Mouse (Mus musculus): ENCODE measurements at regions not wholly inside any gene's neighbourhood (a gene's known extent, or its start where the extent isn't known, plus 50 kb on each side); places are given as distances from the start of the nearest gene placed in this dataset.

DNA sequence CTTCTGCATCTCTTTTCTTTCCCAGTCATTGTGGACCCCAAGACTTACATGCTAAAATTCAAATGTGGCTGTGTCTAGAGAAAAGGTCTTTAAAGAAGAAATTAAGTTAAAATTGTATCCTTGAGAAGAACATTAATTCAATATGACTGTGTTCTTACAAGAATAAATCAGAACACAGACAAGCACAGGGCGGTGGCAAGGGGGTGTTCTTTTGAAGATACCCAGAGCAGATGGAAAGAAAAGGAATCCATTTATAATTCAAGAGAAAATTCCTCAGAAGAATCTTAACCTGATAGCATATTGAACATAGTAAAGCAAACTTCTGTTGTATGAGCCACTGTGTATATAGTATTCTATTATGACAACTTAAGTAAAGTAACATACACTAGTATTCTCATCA lies 436.7 kb downstream of the Psat1 start:
- no peak overlapping the region for H3K4me2 ChIP-seq (replicated peaks)
- no peaks in the 10 kb centered on the region for H3K4me1 ChIP-seq (replicated peaks)
- no peaks in the 10 kb centered on the region for H3K9me3 ChIP-seq
- H3K9ac ChIP-seq (replicated peaks): no peak overlapping the region
- H3K4me3 ChIP-seq (replicated peaks): no peak overlapping the region
- no peak overlapping the region for H3K27ac ChIP-seq
- no peaks in the 10 kb centered on the region for H3K27me3 ChIP-seq
- WGBS: 92% methylated on average over 1 of the region's 1 CpGs
- no peak for ATAC-seq
- no peaks in the 10 kb centered on the region for H3K36me3 ChIP-seq

DNA sequence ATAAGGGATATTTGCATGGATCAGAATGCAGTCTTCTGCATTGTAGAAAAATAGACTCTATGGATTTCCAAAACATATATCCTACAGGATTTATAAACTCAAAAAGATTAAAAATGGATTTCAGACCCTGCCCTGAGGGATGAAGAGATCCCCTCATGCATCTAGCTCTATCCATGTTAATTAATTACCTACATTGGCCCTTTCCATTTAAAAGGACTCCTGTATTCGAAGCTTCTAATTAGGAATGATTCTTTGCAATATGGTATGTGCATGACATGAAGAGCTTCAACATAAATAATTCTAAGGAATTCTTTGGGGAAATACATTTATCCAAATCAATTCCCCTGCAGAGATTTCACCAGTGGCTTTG lies 444.2 kb downstream of the Psat1 start:
- H3K4me3 ChIP-seq (replicated peaks): no peak overlapping the region
- no peaks in the 10 kb centered on the region for H3K9me3 ChIP-seq
- peaks cover 13% of the 10 kb centered on the region for H3K4me1 ChIP-seq (replicated peaks)
- H3K9ac ChIP-seq (replicated peaks): no peak overlapping the region
- no peak overlapping the region for H3K4me2 ChIP-seq (replicated peaks)
- no peak for ATAC-seq
- WGBS: 59% methylated on average over 1 of the region's 1 CpGs
- H3K36me3 ChIP-seq: no peaks in the 10 kb centered on the region
- H3K27ac ChIP-seq: no peak overlapping the region
- H3K27me3 ChIP-seq: no peaks in the 10 kb centered on the region

DNA sequence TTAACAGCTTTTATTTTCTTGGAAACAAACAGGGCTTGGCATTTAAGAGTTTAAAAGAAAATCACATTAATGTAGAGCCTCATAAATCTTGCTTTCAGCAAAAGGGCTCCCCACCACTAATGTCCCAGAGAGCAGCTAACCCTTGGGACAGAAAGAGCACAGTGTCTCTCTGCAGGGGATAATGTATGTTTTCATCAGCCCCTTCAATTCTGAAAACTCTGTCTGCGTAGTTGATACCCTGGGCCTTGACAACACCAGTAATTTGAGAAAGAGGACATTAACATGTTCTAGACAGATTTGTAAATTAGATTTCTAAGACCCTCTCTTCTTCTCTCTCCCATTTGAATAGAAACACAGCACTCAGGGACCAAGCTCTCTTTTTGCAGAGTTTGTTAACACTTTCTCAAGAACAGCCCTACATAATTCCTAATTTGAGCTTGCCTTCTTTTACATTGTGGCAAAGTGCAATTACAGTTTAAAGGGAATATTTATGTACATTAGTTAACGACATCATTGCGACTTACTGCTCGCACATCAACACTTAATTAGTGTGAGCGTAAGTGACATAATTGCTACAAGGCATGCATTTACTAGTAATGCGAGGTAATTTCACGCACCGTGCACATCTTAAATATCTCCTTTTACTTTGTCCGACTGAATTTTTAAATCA lies 444.7 kb downstream of the Psat1 start:
- Histone ChIP-seq H3K27ac (no peak overlapping the region), H3K4me3 (replicated peaks) (no peak overlapping the region), H3K36me3 (no peaks in the 10 kb centered on the region), H3K27me3 (no peaks in the 10 kb centered on the region), H3K4me2 (replicated peaks) (no peak overlapping the region), H3K9ac (replicated peaks) (no peak overlapping the region), H3K9me3 (no peaks in the 10 kb centered on the region), H3K4me1 (replicated peaks) (peaks cover 13% of the 10 kb centered on the region)
- 43% methylated on average over 9 of the region's 9 CpGs for WGBS
- no peak for ATAC-seq

DNA sequence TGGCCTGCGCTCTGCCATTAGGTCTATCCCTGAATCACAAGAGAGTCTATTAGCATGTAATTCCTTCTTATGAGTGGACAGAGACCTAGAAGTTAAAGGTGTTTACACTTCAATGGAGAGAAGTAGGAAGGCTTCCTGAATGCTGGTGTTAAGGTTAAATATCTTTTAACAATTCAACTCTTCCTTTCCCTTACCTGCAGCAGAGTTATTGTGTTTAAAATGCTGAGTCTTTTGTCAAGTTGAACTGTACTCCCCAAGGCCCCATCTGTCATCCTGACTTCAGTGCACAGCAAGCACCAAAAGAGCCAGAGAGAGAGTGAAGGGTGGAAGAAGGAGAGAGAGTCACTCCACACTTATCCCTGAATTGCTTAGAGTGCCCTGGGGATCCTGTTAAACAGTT lies 451.6 kb downstream of the Psat1 start:
- 80% methylated on average over 1 of the region's 1 CpGs for WGBS
- H3K9me3 ChIP-seq: no peaks in the 10 kb centered on the region
- H3K9ac ChIP-seq (replicated peaks): no peak overlapping the region
- H3K4me3 ChIP-seq (replicated peaks): no peak overlapping the region
- no peak overlapping the region for H3K4me2 ChIP-seq (replicated peaks)
- no peaks in the 10 kb centered on the region for H3K27me3 ChIP-seq
- no peaks in the 10 kb centered on the region for H3K36me3 ChIP-seq
- no peaks in the 10 kb centered on the region for H3K4me1 ChIP-seq (replicated peaks)
- ATAC-seq: no peak
- no peak overlapping the region for H3K27ac ChIP-seq

DNA sequence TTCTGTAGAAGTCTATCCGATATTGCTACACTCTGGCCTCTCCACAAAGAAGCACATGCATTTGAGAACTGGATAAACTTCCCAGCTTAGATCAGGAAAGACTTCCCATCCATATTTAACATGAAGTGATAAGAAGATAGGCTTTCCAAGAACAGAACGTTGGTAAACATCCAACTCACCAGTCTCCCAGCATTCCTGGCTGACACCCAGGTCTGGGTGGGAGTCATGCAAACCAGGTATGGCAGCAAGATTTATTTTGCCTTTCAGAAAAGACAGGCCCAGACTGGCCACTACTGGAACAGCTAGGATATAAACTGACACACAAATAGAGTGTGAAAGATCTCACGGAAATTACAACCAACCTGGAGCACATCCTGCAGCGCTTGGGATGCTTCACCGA lies 459.6 kb downstream of the Psat1 start:
- 92% methylated on average over 5 of the region's 5 CpGs for WGBS
- Histone ChIP-seq H3K4me3 (replicated peaks) (no peak overlapping the region), H3K27me3 (no peaks in the 10 kb centered on the region), H3K9ac (replicated peaks) (no peak overlapping the region), H3K9me3 (no peaks in the 10 kb centered on the region), H3K4me2 (replicated peaks) (no peak overlapping the region), H3K27ac (no peak overlapping the region), H3K4me1 (replicated peaks) (no peaks in the 10 kb centered on the region), H3K36me3 (no peaks in the 10 kb centered on the region)
- no peak for ATAC-seq

DNA sequence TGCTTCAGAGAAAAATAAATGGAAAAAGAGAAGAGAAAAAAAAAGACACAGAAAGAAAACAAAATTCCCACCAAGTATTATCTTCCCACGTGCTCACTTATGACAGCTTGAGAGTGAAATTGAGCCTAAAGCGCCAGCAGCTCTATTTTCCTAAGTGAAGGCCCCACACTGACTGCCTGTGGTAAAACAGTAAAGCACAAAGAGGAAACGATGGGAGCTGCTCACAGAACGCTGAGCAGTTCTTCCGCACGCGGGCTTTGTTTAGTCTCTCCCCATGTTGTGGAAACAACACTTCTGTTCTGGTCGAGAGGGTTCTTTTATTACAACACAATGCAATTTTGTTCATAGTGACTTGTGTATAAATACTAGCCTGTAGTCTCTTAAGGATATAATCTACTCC lies 465.5 kb downstream of the Psat1 start:
- Histone ChIP-seq H3K4me1 (replicated peaks) (no peaks in the 10 kb centered on the region), H3K36me3 (no peaks in the 10 kb centered on the region), H3K27ac (no peak overlapping the region), H3K9ac (replicated peaks) (no peak overlapping the region), H3K4me3 (replicated peaks) (no peak overlapping the region), H3K27me3 (no peaks in the 10 kb centered on the region), H3K9me3 (no peaks in the 10 kb centered on the region), H3K4me2 (replicated peaks) (no peak overlapping the region)
- WGBS: 34% methylated on average over 8 of the region's 8 CpGs
- ATAC-seq: no peak

DNA sequence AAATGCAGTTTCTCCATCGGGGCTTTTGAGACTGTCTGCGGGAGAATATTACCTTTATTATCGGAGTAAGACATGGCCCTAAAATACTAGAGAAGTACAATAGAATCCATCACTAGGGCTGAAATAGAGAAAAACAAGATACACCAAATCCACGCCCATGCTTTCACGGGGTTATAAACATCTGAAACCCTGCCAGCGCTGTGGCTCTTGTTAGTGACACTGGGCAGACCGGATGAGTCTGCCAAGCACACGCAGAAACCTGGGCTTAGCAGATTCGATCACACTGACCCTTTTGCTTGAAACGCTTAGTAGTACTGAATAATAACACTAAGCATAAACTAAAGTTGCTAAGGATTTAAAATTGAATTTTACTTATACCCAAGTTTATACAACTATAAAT lies 477.6 kb downstream of the Psat1 start:
- no peak for ATAC-seq
- whole genome bisulfite sequencing: 85% methylated on average over 10 of the region's 10 CpGs

DNA sequence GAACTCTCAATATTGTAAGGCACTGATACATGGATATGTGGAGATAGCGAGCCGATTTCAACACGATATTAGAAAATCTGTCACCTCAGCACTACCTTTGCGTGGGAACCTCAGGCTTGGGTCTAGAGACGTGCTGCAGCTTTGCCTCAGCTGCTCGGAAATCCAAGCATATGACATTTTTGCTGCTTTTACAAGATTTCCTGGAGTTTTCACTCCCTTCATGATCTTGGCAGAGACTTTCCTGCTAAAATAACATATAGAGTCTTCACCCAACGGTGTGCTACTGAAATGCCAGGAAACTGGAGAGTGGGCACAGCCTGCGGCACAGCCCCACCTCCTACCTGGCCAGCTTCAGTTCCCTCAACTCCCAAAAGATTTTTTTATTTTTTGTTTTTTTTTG lies 480.4 kb downstream of the Psat1 start:
- no peaks in the 10 kb centered on the region for H3K27me3 ChIP-seq
- ATAC-seq: no peak
- 94% methylated on average over 8 of the region's 8 CpGs for WGBS

More for the DNA sequence above, 477.6 kb downstream of the Psat1 start:
- no peak overlapping the region for H3K27ac ChIP-seq
- no peak overlapping the region for H3K9ac ChIP-seq (replicated peaks)
- H3K9me3 ChIP-seq: no peaks in the 10 kb centered on the region
- H3K27me3 ChIP-seq: no peaks in the 10 kb centered on the region
- H3K36me3 ChIP-seq: no peaks in the 10 kb centered on the region
- no peak overlapping the region for H3K4me3 ChIP-seq (replicated peaks)
- no peak overlapping the region for H3K4me2 ChIP-seq (replicated peaks)
- H3K4me1 ChIP-seq (replicated peaks): no peaks in the 10 kb centered on the region

DNA sequence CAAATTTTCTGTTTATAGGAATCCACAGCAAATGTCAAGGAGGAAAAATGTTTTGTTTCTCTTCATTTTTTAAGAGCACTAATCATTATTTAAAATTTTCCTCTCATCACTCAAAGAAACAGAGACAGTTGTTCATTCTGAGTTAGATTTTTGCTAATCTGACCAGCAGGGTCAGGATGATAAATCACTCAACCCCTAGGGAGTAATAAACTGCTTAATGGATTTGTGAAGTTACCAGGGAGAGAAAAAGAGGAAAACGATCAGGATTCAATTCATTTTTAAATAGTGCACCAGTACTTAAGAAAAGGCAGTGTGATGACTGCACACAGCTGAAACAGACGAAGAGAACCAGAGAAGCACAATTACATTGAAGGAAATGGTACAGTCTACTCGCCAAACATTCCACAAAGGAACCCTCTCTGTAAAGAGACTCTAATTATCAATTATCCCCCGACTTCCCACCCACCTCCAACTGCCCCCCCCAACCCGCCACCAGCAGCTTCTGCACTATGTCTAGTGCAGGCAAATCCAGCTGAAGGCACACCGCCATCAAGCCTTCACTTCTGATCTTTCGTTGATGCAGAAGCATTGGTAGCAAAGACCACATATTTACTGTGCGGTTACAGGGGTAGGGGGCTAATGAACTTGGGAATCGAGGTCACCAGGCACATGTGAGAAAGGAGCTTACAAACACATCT lies 481.9 kb downstream of the Psat1 start:
- H3K4me2 ChIP-seq (replicated peaks): no peak overlapping the region
- no peak overlapping the region for H3K27ac ChIP-seq
- H3K4me1 ChIP-seq (replicated peaks): no peaks in the 10 kb centered on the region
- H3K27me3 ChIP-seq: no peaks in the 10 kb centered on the region
- WGBS: 53% methylated on average over 9 of the region's 9 CpGs
- no peak overlapping the region for H3K4me3 ChIP-seq (replicated peaks)
- H3K36me3 ChIP-seq: no peaks in the 10 kb centered on the region
- H3K9ac ChIP-seq (replicated peaks): no peak overlapping the region
- no peaks in the 10 kb centered on the region for H3K9me3 ChIP-seq
- ATAC-seq: no peak

More for the DNA sequence above, 480.4 kb downstream of the Psat1 start:
- Histone ChIP-seq H3K4me2 (replicated peaks) (no peak overlapping the region), H3K36me3 (no peaks in the 10 kb centered on the region), H3K4me1 (replicated peaks) (no peaks in the 10 kb centered on the region), H3K9ac (replicated peaks) (no peak overlapping the region), H3K4me3 (replicated peaks) (no peak overlapping the region), H3K9me3 (no peaks in the 10 kb centered on the region), H3K27ac (no peak overlapping the region)

DNA sequence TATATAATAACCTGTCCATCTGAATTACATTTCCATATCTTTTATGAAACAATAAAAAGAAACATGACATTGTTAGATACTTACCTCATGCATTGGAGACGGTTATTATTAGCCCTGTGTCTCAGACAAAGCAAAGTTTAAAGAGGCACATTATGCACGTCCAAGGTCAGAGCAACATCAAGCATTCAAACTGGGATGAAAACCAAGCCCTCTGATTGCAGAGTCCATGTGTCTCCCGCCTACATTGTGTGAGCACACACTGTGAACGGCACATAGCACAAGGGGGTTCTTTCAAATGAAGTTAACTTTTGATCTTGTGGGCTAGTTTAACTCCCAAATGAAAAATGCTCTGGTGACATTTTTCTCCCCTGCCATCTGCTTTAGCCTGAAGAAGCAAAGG lies 489.3 kb downstream of the Psat1 start:
- Histone ChIP-seq H3K4me2 (replicated peaks) (no peak overlapping the region), H3K36me3 (no peaks in the 10 kb centered on the region), H3K9me3 (no peaks in the 10 kb centered on the region), H3K9ac (replicated peaks) (no peak overlapping the region), H3K27ac (no peak overlapping the region), H3K4me1 (replicated peaks) (peaks cover 13% of the 10 kb centered on the region), H3K4me3 (replicated peaks) (no peak overlapping the region), H3K27me3 (no peaks in the 10 kb centered on the region)
- ATAC-seq: no peak
- WGBS: 25% methylated on average over 4 of the region's 4 CpGs

DNA sequence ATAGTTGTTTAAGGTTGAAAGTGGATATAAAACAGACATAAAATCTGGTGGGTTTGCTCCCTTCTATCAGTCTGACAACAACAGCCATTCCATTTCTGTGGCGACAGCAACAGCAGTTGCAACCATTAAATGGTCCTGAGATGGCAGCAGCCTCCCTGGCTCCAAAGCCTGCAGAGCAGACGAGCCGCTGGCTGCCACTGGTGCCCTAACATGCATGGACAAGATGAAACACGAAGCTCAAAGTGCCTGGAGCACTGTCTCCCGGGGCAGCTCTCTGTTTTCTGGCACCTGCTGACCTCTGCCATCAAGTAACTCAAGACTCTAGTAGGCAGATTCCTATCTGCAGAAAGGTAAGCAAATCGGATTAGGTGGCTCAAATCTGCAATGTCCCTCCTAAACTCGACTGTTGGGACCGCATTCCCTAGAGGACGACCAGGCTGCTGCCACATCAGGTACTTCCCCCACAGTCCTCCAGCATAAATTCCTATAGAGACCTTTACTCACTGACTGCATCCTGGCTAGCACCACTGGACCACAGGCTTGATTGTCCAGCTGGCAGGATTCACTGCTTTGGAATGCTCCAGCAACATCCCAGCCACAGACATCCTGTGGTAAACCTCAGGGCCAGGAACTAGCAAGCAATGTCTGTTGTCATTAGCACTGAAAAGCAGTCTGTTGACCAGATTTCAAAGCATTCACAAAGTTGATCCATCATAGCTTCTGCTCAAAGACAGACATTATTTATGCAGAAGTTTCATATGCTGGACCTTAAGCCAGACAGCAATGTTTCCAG lies 490.0 kb downstream of the Psat1 start:
- ATAC-seq: no peak
- no peak overlapping the region for H3K27ac ChIP-seq
- no peak overlapping the region for H3K4me3 ChIP-seq (replicated peaks)
- no peak overlapping the region for H3K9ac ChIP-seq (replicated peaks)
- H3K9me3 ChIP-seq: no peaks in the 10 kb centered on the region
- no peaks in the 10 kb centered on the region for H3K36me3 ChIP-seq
- 64% methylated on average over 9 of the region's 9 CpGs for WGBS
- H3K4me2 ChIP-seq (replicated peaks): no peak overlapping the region
- peaks cover 13% of the 10 kb centered on the region for H3K4me1 ChIP-seq (replicated peaks)
- no peaks in the 10 kb centered on the region for H3K27me3 ChIP-seq

DNA sequence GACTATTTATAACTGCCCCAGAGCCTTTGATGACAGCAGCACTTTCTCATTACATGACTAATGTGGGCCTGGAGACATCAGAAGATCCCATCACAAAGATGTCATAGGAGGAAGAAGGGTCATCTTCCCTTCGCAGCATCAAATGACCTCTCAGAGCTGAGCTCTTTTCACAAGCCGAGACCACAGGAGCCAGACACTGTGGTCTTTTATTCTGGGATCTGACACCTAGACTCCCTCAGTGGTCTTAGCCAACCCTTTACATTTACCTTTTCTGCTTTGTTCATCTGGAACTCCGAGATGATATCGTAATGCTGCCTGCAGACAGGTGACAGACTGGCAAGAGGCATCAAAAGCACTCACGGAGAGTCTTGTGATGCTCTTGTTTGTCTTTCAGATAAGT lies 498.1 kb downstream of the Psat1 start:
- ATAC-seq: no peak
- no peak overlapping the region for H3K4me3 ChIP-seq (replicated peaks)
- no peak overlapping the region for H3K27ac ChIP-seq
- H3K4me2 ChIP-seq (replicated peaks): no peak overlapping the region
- H3K9ac ChIP-seq (replicated peaks): no peak overlapping the region
- H3K4me1 ChIP-seq (replicated peaks): no peaks in the 10 kb centered on the region
- H3K36me3 ChIP-seq: no peaks in the 10 kb centered on the region
- no peaks in the 10 kb centered on the region for H3K9me3 ChIP-seq
- H3K27me3 ChIP-seq: no peaks in the 10 kb centered on the region
- WGBS: 54% methylated on average over 5 of the region's 5 CpGs
